In genomic region chr2:180600569-180601021, GRCm38 (mm10) we compare ENCODE assay signal across 10 mouse cellular contexts. TPM values are rescaled to one million over a fixed set of nuclear protein-coding genes. Genes with fewer than 3 reads are reported as not detected.
A peak's percentile ranks its signal among the peaks of the same experiment; 100 is the strongest.
DNase-seq lines count a peak whose midpoint lies in the region; ATAC-seq and TF ChIP-seq lines count a peak whose summit lies in the region.
"Had no signal": no experiment of that assay in that cellular context is flagged by ENCODE, and none has a peak within 500 bp of the region (broad histone marks: within the 10 kb centered on the region; RNA-seq: fewer than 3 reads in every experiment).

No protein-coding gene starts in this region.

- H3K36me3 ChIP-seq in forebrain, embryonic 10.5 days (replicated peaks) = peaks cover 10% of the 10 kb centered on the region
- H3K36me3 ChIP-seq in forebrain, embryonic 11.5 days (ENCODE audit: control insufficient read depth, insufficient read depth, low read length) = no peaks in the 10 kb centered on the region
- peaks cover 6% of the 10 kb centered on the region; the same call in 1 of the 2 replicates for H3K36me3 ChIP-seq in neural tube, embryonic 12.5 days
- H3K36me3 ChIP-seq in forebrain, postnatal 0 days (ENCODE audit: insufficient read depth) = peaks cover 2% of the 10 kb centered on the region
- H3K36me3 ChIP-seq in neural tube, embryonic 14.5 days (ENCODE audit: control insufficient read depth, insufficient read depth, low read length) = peaks cover under 1% of the 10 kb centered on the region; the same call in 1 of the 2 replicates

- no peaks in the 10 kb centered on the region for H3K9me3 ChIP-seq in forebrain, embryonic 10.5 days
- H3K9me3 ChIP-seq in forebrain, embryonic 11.5 days (ENCODE audit: control insufficient read depth, low read length) = no peaks in the 10 kb centered on the region
- H3K9me3 ChIP-seq in neural tube, embryonic 12.5 days = no peaks in the 10 kb centered on the region
- no peaks in the 10 kb centered on the region for H3K9me3 ChIP-seq in forebrain, postnatal 0 days (ENCODE audit: low read length)
- no peaks in the 10 kb centered on the region for H3K9me3 ChIP-seq in neural tube, embryonic 14.5 days (ENCODE audit: control insufficient read depth, low read length)
- H3K9me3 ChIP-seq: liver, embryonic 15.5 days had no signal

- ATAC-seq in forebrain, embryonic 11.5 days (replicated peaks; ENCODE audit: low FRiP score) = no peak
- no peak for ATAC-seq in neural tube, embryonic 12.5 days (ENCODE audit: low FRiP score, low read depth)
- ATAC-seq in forebrain, postnatal 0 days = peak; percentile 76
- ATAC-seq in neural tube, embryonic 14.5 days (ENCODE audit: low read depth) = peak; percentile 33; the same call in 1 of the 2 replicates

- H3K27me3 ChIP-seq in forebrain, embryonic 10.5 days (ENCODE audit: poor library complexity, severe bottlenecking) = peaks cover 55% of the 10 kb centered on the region
- peaks cover 2% of the 10 kb centered on the region; the same call in 1 of the 2 replicates for H3K27me3 ChIP-seq in forebrain, embryonic 11.5 days (ENCODE audit: control insufficient read depth, insufficient read depth, low read length)
- peaks cover 31% of the 10 kb centered on the region for H3K27me3 ChIP-seq in neural tube, embryonic 12.5 days (replicated peaks)
- H3K27me3 ChIP-seq in forebrain, postnatal 0 days (ENCODE audit: insufficient read depth, low read length) = no peaks in the 10 kb centered on the region
- H3K27me3 ChIP-seq in neural tube, embryonic 14.5 days (ENCODE audit: control insufficient read depth, insufficient read depth, low read length) = no peaks in the 10 kb centered on the region; the same call in 1 of the 2 replicates

- no peak overlapping the region for H3K4me2 ChIP-seq in forebrain, embryonic 11.5 days (ENCODE audit: low read depth, low read length, severe bottlenecking)
- H3K4me2 ChIP-seq in neural tube, embryonic 12.5 days (replicated peaks) = peak overlapping the region; percentile 24
- H3K4me2 ChIP-seq in forebrain, postnatal 0 days (ENCODE audit: low read depth) = peak overlapping the region; percentile 10; the same call in 1 of the 2 replicates
- H3K4me2 ChIP-seq in neural tube, embryonic 14.5 days (ENCODE audit: low read depth, low read length) = no peak overlapping the region
- H3K4me2 ChIP-seq: liver, embryonic 15.5 days had no signal

- intact Hi-C loops in left cerebral cortex, postnatal 25 days (cut with DNase I) = no loop called here

- H3K9ac ChIP-seq in forebrain, embryonic 11.5 days (ENCODE audit: low read length) = no peak overlapping the region; the same call in 1 of the 2 replicates
- no peak overlapping the region for H3K9ac ChIP-seq in neural tube, embryonic 12.5 days
- no peak overlapping the region for H3K9ac ChIP-seq in forebrain, postnatal 0 days
- H3K9ac ChIP-seq in neural tube, embryonic 14.5 days (replicated peaks; ENCODE audit: low read depth, low read length) = no peak overlapping the region
- H3K9ac ChIP-seq: liver, embryonic 15.5 days had no signal

- 10% methylated on average over 9 of the region's 9 CpGs for WGBS in forebrain, embryonic 10.5 days
- 7% methylated on average over 9 of the region's 9 CpGs for WGBS in forebrain, embryonic 11.5 days
- WGBS in neural tube, embryonic 12.5 days = 20% methylated on average over 9 of the region's 9 CpGs
- 5% methylated on average over 9 of the region's 9 CpGs for WGBS in forebrain, postnatal 0 days
- WGBS in neural tube, embryonic 14.5 days = 17% methylated on average over 9 of the region's 9 CpGs

- H3K27ac ChIP-seq in forebrain, embryonic 10.5 days = peak overlapping the region; percentile 31; the same call in 1 of the 2 replicates
- no peak overlapping the region for H3K27ac ChIP-seq in forebrain, embryonic 11.5 days (ENCODE audit: low read depth, low read length)
- H3K27ac ChIP-seq in neural tube, embryonic 12.5 days = no peak overlapping the region
- 0 out of 2 replicates have a peak overlapping the region, but pooled peaks have one; percentile 40 for H3K27ac ChIP-seq in forebrain, postnatal 0 days (ENCODE audit: low read depth, low read length)
- peak overlapping the region; percentile 44 for H3K27ac ChIP-seq in neural tube, embryonic 14.5 days (ENCODE audit: low read depth, low read length)
- H3K27ac ChIP-seq: liver, embryonic 15.5 days had no signal

- H3K4me1 ChIP-seq in forebrain, embryonic 10.5 days = peaks cover 34% of the 10 kb centered on the region
- peaks cover 13% of the 10 kb centered on the region; the same call in 1 of the 2 replicates for H3K4me1 ChIP-seq in forebrain, embryonic 11.5 days (replicated peaks; ENCODE audit: control insufficient read depth, insufficient read depth, low read length)
- H3K4me1 ChIP-seq in neural tube, embryonic 12.5 days = peaks cover 25% of the 10 kb centered on the region
- peaks cover 8% of the 10 kb centered on the region; the same call in 1 of the 2 replicates for H3K4me1 ChIP-seq in forebrain, postnatal 0 days (ENCODE audit: insufficient read depth)
- 0 out of 2 replicates have a peak, but pooled peaks cover 12% of the 10 kb centered on the region for H3K4me1 ChIP-seq in neural tube, embryonic 14.5 days (ENCODE audit: control insufficient read depth, insufficient read depth, low read length)
- H3K4me1 ChIP-seq: liver, embryonic 15.5 days had no signal

- no peak for TF ChIP-seq CTCF in forebrain, postnatal 0 days (IDR thresholded peaks at IDR 0.05; ENCODE audit: low read depth)

- no peak for DNase-seq in forebrain, embryonic 10.5 days (ENCODE audit: extremely low spot score, low spot score)
- DNase-seq in forebrain, embryonic 11.5 days (ENCODE audit: low spot score) = no peak
- no peak for DNase-seq in neural tube, embryonic 10.5 days (ENCODE audit: extremely low spot score, low spot score)
- DNase-seq in forebrain, postnatal 0 days = peak; percentile 70
- no peak for DNase-seq in left cerebral cortex, postnatal 25 days (ENCODE audit: low spot score in 2 of 2)
- DNase-seq in urinary bladder, postnatal 4 days (ENCODE audit: low spot score in 2 of 2) = no peak

- H3K4me3 ChIP-seq in forebrain, embryonic 10.5 days = no peak overlapping the region
- H3K4me3 ChIP-seq in forebrain, embryonic 11.5 days (ENCODE audit: low read depth, low read length) = no peak overlapping the region
- H3K4me3 ChIP-seq in neural tube, embryonic 12.5 days = no peak overlapping the region
- no peak overlapping the region for H3K4me3 ChIP-seq in forebrain, postnatal 0 days (ENCODE audit: low read depth, low read length)
- H3K4me3 ChIP-seq in neural tube, embryonic 14.5 days (ENCODE audit: low read depth, low read length) = no peak overlapping the region
- H3K4me3 ChIP-seq: liver, embryonic 15.5 days had no signal

RNA-seq across cellular contexts. Expression of gene Col9a3, which starts 3.0 kb away (rescaled TPM):
- polyA plus RNA-seq in forebrain, embryonic 10.5 days (2016; fragmentation: Nextera tagmentation; extraction: Ambion mirVana) = 3.6 and 3.7 TPM in 2 replicates
- 7.3 and 8.4 TPM in 2 replicates for polyA plus RNA-seq in forebrain, embryonic 11.5 days (2014; fragmentation: Nextera tagmentation; extraction: Ambion mirVana)
- 52.2 and 56.5 TPM in 2 replicates for polyA plus RNA-seq in neural tube, embryonic 12.5 days (2016; fragmentation: Nextera tagmentation; extraction: Ambion mirVana)
- 42.4 and 47.9 TPM in 2 replicates for total RNA-seq in forebrain, postnatal 0 days (2014; rRNA removed)
- polyA plus RNA-seq in forebrain, postnatal 0 days (2015; fragmentation: Nextera tagmentation; extraction: Ambion mirVana) = 46.8 and 49.5 TPM in 2 replicates
- 53.2 and 55.7 TPM in 2 replicates for polyA plus RNA-seq in neural tube, embryonic 14.5 days (2014; fragmentation: Nextera tagmentation; extraction: Ambion mirVana)
- 10 to 100 TPM; 11.0 to 12.7 TPM for total RNA-seq in left cerebral cortex, postnatal 25 days (2021)

RNA-seq across cellular contexts. Expression of gene Ogfr, which starts 11.6 kb away (rescaled TPM):
- 103 and 104 TPM in 2 replicates for polyA plus RNA-seq in forebrain, embryonic 10.5 days (2016; fragmentation: Nextera tagmentation; extraction: Ambion mirVana)
- polyA plus RNA-seq in forebrain, embryonic 11.5 days (2014; fragmentation: Nextera tagmentation; extraction: Ambion mirVana) = 98.6 and 108 TPM in 2 replicates
- 91.8 and 94.8 TPM in 2 replicates for polyA plus RNA-seq in neural tube, embryonic 12.5 days (2016; fragmentation: Nextera tagmentation; extraction: Ambion mirVana)
- total RNA-seq in forebrain, postnatal 0 days (2014; rRNA removed) = 116 and 127 TPM in 2 replicates
- 84.7 and 86.0 TPM in 2 replicates for polyA plus RNA-seq in forebrain, postnatal 0 days (2015; fragmentation: Nextera tagmentation; extraction: Ambion mirVana)
- 87.9 and 92.3 TPM in 2 replicates for polyA plus RNA-seq in neural tube, embryonic 14.5 days (2014; fragmentation: Nextera tagmentation; extraction: Ambion mirVana)
- 10 to 100 TPM; 41.6 to 41.8 TPM for total RNA-seq in left cerebral cortex, postnatal 25 days (2021)

RNA-seq across cellular contexts. Expression of gene Mrgbp, which starts 19.5 kb away (rescaled TPM):
- polyA plus RNA-seq in forebrain, embryonic 10.5 days (2016; fragmentation: Nextera tagmentation; extraction: Ambion mirVana) = 41.1 and 44.3 TPM in 2 replicates
- 49.5 and 51.9 TPM in 2 replicates for polyA plus RNA-seq in forebrain, embryonic 11.5 days (2014; fragmentation: Nextera tagmentation; extraction: Ambion mirVana)
- polyA plus RNA-seq in neural tube, embryonic 12.5 days (2016; fragmentation: Nextera tagmentation; extraction: Ambion mirVana) = 38.9 and 45.5 TPM in 2 replicates
- 55.0 and 63.2 TPM in 2 replicates for total RNA-seq in forebrain, postnatal 0 days (2014; rRNA removed)
- 31.8 and 34.2 TPM in 2 replicates for polyA plus RNA-seq in forebrain, postnatal 0 days (2015; fragmentation: Nextera tagmentation; extraction: Ambion mirVana)
- polyA plus RNA-seq in neural tube, embryonic 14.5 days (2014; fragmentation: Nextera tagmentation; extraction: Ambion mirVana) = 40.0 and 41.8 TPM in 2 replicates
- 10 to 100 TPM; 15.5 to 20.1 TPM for total RNA-seq in left cerebral cortex, postnatal 25 days (2021)

RNA-seq across cellular contexts. Expression of gene Tcfl5, which starts 41.9 kb away (rescaled TPM):
- 0.20 and 0.30 TPM in 2 replicates for polyA plus RNA-seq in forebrain, embryonic 10.5 days (2016; fragmentation: Nextera tagmentation; extraction: Ambion mirVana)
- 0.17 and 0.23 TPM in 2 replicates for polyA plus RNA-seq in forebrain, embryonic 11.5 days (2014; fragmentation: Nextera tagmentation; extraction: Ambion mirVana)
- polyA plus RNA-seq in neural tube, embryonic 12.5 days (2016; fragmentation: Nextera tagmentation; extraction: Ambion mirVana) = 0.23 and 0.55 TPM in 2 replicates
- total RNA-seq in forebrain, postnatal 0 days (2014; rRNA removed) = 5.3 and 5.9 TPM in 2 replicates
- 0.88 and 1.2 TPM in 2 replicates for polyA plus RNA-seq in forebrain, postnatal 0 days (2015; fragmentation: Nextera tagmentation; extraction: Ambion mirVana)
- 0.53 and 0.75 TPM in 2 replicates for polyA plus RNA-seq in neural tube, embryonic 14.5 days (2014; fragmentation: Nextera tagmentation; extraction: Ambion mirVana)
- 1 to 10 TPM; 1.5 to 1.7 TPM for total RNA-seq in left cerebral cortex, postnatal 25 days (2021)
- polyA plus RNA-seq: C2C12; liver, embryonic 15.5 days had no signal

Comparison
In these comparisons a context has a peak if more than half of its experiments do, and no peak if none do; other contexts are left out.
1. H3K27ac ChIP-seq: peak in forebrain, embryonic 10.5 days (single experiment), forebrain, postnatal 0 days (single experiment) and neural tube, embryonic 14.5 days (single experiment); none in forebrain, embryonic 11.5 days (single experiment) and neural tube, embryonic 12.5 days (single experiment).
2. ATAC-seq: peak in forebrain, postnatal 0 days (single experiment) and neural tube, embryonic 14.5 days (single experiment); none in forebrain, embryonic 11.5 days (single experiment) and neural tube, embryonic 12.5 days (single experiment).
3. H3K4me2 ChIP-seq: peak in neural tube, embryonic 12.5 days (single experiment) and forebrain, postnatal 0 days (single experiment); none in forebrain, embryonic 11.5 days (single experiment) and neural tube, embryonic 14.5 days (single experiment).